Mouse (Mus musculus) megakaryocyte progenitor cell, adult 5-6 weeks (primary cell): Measurements from ENCODE around the gene Esm1. TPM values are rescaled to one million over a fixed set of nuclear protein-coding genes. Genes with fewer than 3 reads are reported as not detected.
A peak's percentile ranks its signal among the peaks of the same experiment; 100 is the strongest.

Source experiments
- ATAC-seq: replicated peaks from 2 replicates; pipeline ENCODE4 v1.8.0; 2016; ENCODE audit warnings: mild to moderate bottlenecking, moderate TSS enrichment, inconsistent platforms; ENCODE audit not compliant: poor library complexity
- total RNA-seq, 2 experiments: library from RNA; stranded (forward) in 1 of 2; stranded (reverse) in 1 of 2; fragments of 157-497, 149-512 nt in 1 of 2; fragments of 200-1000 nt in 1 of 2; gene quantifications; 2 replicates each; pipeline versions ENCODE4 v1.2.3 to v1.2.4; 2015 to 2017

Esm1 gene
- total RNA-seq (2015) (0.27 TPM in 1 of 2 replicates, not detected in the other), total RNA-seq (2017) (not detected in 2 replicates)

DNA sequence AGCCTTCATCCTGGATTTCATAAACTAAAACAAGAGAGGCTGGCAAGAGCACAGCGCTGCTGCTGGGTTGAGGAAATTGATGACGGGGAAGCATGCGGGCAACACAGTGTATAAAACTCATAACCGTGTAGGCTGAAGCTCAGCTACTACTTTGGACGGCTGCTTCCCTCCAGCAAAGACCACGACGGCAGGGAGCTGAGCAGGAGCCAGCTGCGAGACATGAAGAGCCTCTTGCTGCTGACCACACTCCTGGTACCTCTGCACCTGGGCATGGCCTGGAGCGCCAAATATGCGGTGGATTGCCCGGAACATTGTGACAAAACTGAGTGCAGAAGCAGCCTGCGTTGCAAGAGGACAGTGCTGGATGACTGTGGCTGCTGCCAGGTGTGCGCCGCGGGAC, at the start of gene Esm1:
TSS of gene Esm1 (plus strand) at position 36 of the 400 bp plus-strand sequence.
- ATAC-seq = peak; percentile 12; the same call in 1 of the 2 replicates

DNA sequence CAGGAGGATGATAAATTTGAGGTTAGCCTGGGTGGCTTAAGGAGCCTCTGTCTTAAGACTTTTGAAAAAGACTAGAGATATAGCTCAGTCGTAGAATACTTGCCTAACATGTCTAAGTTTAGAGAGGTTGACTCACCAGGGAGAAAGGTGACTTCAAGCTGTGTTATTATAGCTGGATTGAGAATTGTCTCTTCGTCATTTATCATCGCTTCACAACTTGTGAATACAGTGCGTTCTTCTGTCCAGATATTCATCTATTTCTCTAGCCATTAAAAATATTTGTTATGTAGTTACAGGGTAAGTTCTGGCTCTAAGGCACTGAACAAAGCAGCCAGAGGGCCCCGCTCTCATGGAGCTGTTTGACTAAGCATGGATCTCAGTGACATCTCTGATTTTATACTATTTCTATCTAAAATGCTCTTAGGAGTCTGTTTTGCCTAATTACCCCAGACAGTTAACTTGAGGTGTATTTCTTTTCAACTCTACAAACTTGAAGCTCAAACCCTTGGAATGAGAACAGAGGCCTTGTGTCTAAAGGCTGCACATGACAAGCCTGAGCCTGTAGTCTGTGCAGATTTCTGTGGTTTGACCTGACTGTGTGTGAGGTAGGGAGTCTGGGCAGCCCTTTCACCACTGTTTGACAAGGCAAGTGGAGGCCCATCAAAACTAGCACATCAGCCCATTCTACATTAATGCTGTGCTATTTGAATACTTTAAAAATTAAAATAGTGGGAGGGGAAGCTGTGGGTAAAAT, 45.0 kb upstream of the Esm1 start:
- ATAC-seq = no peak

DNA sequence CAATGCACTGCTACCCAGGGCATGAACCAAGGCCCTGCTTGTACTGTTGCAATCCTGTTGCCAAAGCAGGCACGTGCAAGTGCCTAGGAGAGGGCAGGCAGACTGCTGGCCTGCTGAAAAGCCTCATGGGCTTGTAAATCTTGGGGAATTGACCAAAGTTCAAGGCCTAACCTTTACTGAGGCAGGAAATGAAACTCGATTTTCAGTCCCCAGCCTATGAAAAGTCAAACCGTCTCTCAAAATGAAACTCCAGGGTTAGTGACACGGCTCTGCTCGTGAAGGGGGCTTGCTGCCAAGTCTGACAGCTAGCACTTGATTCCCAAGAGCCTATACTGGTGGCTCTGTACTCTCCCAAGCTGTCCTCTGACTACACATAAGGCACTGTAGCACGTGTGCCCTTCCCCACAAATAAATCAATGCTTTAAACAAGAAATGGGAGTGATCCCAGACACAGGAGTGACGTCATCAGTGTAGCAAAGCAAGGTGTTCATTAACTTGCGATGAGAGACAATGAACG, 41.4 kb upstream of the Esm1 start:
- no peak for ATAC-seq

DNA sequence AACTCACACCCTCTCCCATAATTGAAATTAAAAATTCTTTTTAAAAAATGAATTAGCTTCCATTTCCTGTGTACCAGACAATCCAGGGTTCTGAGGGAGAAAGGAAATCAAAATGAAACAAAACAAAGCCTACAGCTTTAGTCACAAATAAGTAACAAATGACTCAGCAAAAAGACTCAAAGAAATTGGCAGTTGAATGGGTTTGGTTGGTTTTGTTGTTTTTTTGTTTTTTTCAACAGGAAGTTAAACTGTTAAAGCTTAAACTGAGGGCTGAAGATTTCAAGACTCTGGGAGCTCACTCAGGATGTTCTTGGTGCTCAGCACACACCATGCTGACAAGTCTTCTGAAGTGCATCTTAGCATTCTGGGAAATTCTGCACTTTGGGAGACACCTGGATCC, 39.2 kb upstream of the Esm1 start:
- ATAC-seq = peak; percentile 34

GRCm38 (mm10) chr13:113174162-113174561, 35.3 kb upstream of the Esm1 start:
- no peak for ATAC-seq

DNA sequence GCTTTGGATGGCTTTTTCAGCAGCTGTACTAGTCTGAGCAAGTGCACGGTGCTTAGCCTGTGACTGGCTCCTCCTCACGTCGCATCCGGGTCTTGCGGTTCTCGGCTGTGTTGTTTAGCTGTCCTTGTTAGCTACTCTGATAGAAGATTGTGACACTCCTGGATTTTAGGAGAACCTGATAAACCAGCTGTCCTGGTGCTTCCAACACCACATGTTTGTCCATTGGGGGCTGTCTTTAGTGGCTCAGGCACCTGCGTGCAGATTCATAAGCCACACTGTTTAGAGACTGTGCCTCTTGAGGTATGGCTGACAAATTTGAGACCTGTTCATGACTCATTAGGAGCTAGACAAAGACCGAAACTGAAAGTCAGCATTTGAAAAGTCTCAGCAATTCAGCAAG, 26.1 kb upstream of the Esm1 start:
- no peak for ATAC-seq

GRCm38 (mm10) chr13:113183720-113184119, 25.7 kb upstream of the Esm1 start:
- ATAC-seq = no peak

GRCm38 (mm10) chr13:113196808-113197674, 12.4 kb upstream of the Esm1 start:
- ATAC-seq = peak; percentile 79

DNA sequence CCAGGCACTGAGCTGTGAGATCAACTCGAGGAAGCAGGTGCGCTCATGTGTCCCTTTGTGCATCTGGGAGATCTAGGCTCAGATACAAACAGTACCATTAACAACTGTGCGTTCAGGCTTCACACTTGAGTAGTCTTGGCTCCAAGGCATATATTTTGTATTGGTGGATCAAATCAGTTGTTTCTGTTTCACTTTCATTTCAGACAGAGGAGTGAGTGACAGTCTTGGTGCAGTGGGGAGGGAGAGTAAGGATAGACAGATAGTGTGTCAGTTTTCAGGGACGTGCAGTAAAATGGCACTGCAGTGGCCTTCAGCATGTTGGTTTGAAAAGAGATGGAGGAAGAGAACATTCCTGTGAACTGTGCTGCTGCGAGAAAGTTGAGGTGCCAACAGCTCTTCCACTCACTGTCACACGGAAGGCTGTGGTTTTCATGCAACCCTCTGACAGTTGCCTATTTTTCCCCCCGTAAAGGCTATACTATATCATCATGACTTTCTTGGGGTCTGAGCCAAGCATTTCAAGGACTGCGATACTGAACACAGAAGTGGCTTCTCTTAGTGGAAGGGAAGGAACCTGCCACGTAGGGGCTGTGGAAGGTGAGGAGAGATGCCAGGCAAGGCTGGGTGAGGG, 11.5 kb upstream of the Esm1 start:
- ATAC-seq = peak; percentile 58

DNA sequence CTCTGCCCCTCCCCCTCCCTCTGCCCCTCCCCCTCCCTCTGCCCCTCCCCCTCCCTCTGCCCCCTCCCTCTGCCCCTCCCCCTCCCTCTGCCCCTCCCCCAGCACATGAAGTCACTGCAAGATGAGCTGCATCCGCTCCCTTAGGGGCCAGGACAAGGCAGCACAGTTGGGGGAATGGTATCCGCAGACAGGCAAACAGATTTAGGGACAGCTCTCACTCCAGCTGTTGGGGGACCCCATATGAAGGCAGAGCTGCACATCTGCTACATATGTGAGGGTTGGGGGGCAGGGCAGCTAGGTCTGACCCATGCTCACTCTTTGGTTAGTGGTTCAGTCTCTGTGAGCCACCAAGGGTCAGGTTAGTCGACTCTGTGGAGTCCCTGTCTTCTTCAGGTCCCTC, 10.1 kb upstream of the Esm1 start:
- no peak for ATAC-seq

DNA sequence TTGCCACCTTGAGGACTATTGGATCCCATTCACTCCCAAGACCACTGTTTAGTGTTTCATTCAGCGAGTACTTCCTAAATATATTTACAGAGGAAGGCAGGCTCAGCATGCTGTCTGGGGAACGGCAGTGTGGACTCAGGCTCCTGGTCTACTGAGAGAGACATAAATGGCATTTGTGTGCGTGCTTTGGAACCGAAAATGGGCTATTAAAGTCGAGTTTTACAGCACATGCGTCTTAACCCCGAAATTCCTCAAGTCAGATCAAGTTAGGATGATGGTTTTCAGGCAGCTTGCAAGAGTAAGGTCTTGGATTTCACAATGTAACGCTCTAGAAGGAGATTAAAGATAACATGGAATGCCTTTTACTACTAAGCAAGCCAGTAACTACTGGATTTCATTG, 8.7 kb upstream of the Esm1 start:
- ATAC-seq = no peak

DNA sequence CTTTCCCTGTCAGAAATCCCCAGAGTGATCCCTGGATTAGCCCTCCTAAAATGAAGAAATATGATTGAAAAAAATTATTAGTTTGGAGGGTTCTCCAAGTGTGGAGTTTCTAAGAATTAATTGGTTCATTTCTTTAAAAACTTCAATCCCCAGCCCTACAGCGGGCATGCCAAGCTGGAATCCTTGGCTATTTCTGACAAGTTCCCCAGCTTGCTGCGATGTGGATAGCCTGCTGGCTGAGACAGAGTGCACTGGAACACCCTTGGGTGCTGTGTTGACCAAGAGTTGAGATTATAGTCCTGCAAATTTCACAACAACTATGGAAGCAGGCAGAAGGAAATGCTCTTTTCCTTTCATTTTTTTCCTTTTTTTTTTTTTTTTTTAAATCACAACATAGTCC, 7.8 kb upstream of the Esm1 start:
- no peak for ATAC-seq

GRCm38 (mm10) chr13:113202184-113202583, 7.3 kb upstream of the Esm1 start:
- ATAC-seq = no peak

DNA sequence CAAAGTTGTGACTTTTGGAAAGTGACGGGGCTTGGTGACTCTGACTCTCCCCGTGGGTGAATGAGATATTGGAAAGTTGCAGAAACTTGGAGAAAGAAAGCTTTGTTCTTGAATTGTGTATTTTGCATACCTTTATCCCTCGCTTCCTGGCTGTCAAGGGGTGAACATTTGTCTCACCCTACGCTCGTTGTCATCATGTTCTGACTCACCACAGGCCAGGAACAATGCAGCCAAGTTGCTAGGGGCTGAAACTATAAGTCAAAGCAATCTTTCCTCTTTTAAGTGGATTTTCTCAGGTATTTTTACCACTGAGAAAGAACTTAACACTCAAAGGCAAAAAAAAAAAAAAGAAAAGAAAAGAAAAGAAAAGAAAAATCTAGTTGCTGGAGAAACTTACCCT, 6.3 kb upstream of the Esm1 start:
- no peak for ATAC-seq

GRCm38 (mm10) chr13:113205346-113205745, 4.1 kb upstream of the Esm1 start:
- ATAC-seq = no peak

DNA sequence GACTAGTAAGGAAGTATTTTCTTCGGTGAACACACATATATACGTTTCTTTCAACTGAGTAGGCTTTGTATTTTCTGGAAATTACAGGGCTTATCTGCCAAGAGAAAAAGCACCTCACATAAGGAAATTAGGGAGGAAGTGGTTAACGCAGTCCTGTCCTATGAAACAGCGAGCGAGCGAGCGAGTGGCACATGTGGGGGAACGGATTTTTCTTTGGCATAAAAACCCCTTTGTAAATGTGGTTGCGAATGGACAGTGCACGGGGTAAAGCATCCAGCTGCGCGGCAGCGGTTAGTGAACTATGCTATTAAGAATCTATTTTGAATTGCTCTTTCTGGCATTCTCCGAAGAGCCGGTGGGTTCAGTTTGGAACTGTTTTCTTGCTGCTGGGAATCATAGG, 1.9 kb downstream of the Esm1 start:
- peak; percentile 42 for ATAC-seq

GRCm38 (mm10) chr13:113212401-113212800, 2.9 kb downstream of the Esm1 start:
- peak; percentile 81 for ATAC-seq

GRCm38 (mm10) chr13:113213865-113214264, 4.4 kb downstream of the Esm1 start:
- no peak for ATAC-seq

- no peak for ATAC-seq
Observed at GRCm38 (mm10) chr13:113221851-113222250, 12.4 kb downstream of the Esm1 start.

DNA sequence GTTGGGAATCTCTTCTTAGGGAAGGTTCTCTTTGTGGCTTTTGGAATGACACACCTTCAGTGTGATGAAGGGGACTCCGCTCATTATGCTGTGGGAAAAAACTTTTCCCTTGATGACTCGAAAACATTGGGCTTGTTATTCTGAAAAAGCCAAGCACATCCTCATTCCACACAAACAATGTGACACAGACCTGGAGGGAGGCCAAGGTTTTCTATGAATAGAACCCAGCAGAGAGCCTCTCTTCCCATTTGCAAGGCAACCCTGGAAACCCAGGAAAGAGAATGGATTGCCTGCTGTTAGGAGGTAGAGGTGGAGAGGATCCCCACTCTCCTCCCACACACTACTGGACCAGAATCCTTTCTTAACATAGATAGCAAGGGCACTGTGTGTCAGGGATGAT, 14.6 kb downstream of the Esm1 start:
- ATAC-seq = no peak

DNA sequence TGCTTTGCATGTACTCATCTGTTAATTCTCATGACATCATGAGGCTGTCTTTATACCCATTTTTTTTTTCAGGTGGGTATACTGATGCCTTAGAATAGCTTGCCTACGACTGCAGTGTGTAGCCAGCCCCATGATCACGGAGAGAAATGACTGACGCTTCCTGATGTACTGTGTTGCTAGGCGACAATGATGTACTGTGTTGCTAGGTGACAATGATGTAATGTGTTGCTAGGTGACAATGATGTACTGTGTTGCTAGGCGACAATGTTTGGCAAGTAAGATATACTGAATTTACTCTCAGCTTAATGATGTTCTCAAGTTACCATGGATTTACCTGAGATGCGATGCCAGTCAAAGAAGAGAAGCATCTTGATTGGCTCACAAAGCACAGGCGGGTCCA, 16.4 kb downstream of the Esm1 start, which contains the start of gene Gzmk:
TSS of gene Gzmk (minus strand) at position 98 of the 400 bp plus-strand sequence.
- no peak for ATAC-seq
